Mouse (Mus musculus): ENCODE data around the gene Wdr82. TPM values are rescaled to one million over a fixed set of nuclear protein-coding genes. Genes with fewer than 3 reads are reported as not detected.
A peak's percentile ranks its signal among the peaks of the same experiment; 100 is the strongest.
"Not testable (repeated sequence)": the region's sequence is repeated elsewhere in the genome, so short reads cannot be mapped to it uniquely, and the experiment has no call there.

Wdr82 gene
- total RNA-seq, 1 experiment from 2014 or later, result 82.8 TPM

DNA sequence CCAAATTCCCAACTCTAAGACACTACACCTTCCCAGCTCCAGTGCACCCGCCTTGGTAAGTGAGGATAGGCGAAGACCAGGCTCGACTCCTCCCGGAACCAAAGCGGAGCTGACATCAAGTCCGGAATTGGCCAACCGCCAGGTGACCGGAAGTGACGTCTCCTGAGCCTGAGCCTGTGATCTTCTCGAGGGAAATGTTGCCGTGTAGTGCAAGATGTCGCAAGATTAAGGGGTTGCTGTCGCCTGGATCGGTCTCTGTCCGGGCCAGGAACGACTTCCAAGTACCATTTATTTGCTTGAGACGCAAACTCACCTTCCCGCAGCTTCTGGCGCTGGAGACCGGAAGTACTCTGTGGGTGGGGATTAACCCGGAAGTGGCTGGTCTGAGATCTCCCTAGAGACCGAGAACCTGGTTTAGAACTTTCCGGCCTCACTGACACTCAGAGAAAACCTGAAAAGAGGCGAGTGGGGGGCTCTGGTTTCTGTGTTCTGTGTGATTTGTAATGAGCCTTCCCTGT, 10.9 kb upstream of the Wdr82 start:
- ATAC-seq (replicated peaks; ENCODE audit: low read depth, poor library complexity, severe bottlenecking), result peak; percentile 77

DNA sequence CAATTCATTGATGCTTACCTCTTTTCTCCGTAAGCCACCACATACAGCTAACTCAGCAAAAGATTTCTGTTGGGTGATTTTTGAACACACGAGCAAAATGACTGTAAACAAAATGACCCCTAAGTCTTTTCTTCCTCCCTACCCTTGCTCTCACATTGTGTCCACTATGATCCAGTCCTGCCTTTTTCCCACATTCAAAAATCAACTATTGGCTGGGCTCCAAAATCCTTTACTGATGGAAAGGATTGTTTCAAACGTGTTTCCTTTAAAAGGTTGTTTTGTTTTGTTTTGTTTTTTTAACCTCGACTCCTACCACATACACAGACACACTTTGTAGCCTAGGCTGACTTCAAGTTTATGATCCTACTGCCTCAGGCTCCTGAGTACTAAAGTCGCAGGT, 10.3 kb upstream of the Wdr82 start:
- no peak for ATAC-seq (replicated peaks; ENCODE audit: low read depth, poor library complexity, severe bottlenecking)

GRCm38 (mm10) chr9:106166709-106167108, 4.0 kb upstream of the Wdr82 start:
- ATAC-seq (replicated peaks; ENCODE audit: low read depth, poor library complexity, severe bottlenecking), result no peak

GRCm38 (mm10) chr9:106167241-106167640, 3.5 kb upstream of the Wdr82 start:
- no peak for ATAC-seq (replicated peaks; ENCODE audit: low read depth, poor library complexity, severe bottlenecking)

DNA sequence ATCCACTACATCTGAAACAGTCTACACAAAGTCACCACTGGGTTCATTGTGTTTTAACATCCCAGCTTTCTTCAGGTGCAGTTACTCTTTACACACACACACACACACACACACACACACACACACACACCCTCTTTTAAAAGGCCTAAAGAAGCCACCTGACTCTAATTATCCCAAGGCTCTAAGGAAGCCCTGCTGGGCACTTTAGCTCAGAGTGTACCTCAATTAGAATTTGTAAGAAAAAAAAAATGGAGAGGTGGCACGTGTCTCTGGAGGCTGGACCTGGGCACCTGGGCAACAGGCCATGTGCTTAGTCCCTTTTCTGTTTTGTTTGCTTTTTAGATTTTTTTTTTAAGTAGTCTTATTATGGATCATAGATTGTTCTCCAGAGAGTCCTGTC, 3.0 kb upstream of the Wdr82 start:
- ATAC-seq (replicated peaks; ENCODE audit: low read depth, poor library complexity, severe bottlenecking), result no peak

DNA sequence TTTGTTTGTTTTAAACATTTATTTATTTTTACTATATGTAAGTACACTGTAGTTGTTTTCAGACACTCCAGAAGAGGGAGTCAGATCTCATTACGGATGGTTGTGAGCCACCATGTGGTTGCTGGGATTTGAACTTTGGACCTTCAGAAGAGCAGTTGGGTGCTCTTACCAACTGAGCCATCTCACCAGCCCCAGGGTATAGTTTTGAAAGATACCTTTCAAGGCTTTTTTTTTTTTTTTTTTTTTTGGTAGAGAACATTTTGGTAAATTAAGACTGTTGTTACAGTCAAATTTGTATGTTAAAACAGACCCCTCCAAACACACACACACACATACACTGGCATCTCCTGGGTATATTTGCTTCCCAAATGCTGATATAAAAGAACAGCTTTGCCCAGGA, 1.7 kb upstream of the Wdr82 start:
- not testable (repeated sequence) for ATAC-seq (replicated peaks; ENCODE audit: low read depth, poor library complexity, severe bottlenecking)

DNA sequence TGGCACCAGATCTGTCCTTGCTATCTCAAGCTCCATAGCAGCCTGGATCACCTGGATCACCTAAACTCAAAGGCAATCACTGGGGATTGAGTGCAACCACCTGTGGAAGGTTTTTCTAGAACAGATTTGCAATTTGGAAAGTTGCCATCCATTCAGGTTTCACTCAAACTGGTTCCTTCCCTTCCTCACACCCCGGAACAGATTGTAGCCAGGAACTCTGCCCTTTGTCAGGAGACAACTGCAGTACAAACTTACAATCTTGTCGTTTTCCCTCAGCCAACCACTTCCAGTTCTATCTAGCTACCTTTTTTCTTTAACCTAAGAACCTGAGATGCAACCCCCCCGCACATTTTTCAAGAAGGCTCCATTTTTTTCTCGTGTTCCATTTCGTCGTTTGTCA, 811 bp upstream of the Wdr82 start:
- ATAC-seq (replicated peaks; ENCODE audit: low read depth, poor library complexity, severe bottlenecking), result no peak

DNA sequence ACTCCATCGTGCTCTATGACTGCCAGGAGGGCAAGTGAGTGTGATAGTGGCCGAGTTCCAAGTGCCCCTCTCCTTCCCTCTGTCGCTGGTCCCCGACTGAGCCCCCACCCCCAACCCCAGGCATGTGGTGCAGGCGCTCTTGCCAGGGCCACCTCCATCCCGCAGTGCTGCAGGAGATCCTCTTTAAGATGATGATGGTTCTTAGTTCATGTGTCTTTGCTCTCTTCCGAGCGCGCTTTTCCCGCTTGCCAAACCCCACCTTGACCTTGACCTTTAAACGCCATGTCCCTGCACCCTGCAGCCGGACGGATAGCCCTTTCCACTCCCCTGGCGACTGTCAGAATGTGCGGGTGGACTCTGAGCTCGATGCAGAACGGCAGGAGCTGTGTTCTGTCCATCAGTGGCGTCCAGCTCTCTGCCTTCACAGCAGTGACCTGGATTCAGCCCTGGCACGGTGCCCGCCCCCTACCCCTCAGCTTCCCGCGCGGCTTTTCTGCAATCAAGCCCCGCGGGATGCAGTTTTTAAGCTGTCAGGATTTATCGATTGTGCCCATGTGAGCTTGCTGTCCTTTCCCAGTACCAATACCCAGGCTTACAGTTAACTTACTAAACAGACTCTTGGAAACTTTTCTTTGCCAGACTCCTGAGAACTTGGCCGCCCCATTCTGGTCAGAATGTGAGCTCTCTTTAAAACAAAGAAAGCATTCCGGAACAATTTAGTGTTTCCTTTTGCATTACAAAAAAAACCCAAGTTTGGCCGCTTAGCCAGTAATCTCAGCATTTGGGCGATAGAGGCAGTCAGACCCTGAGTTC, 824 bp downstream of the Wdr82 start:
- ATAC-seq (replicated peaks; ENCODE audit: low read depth, poor library complexity, severe bottlenecking), result peak; percentile 34

GRCm38 (mm10) chr9:106172527-106172926, 1.8 kb downstream of the Wdr82 start:
- no peak for ATAC-seq (replicated peaks; ENCODE audit: low read depth, poor library complexity, severe bottlenecking)

DNA sequence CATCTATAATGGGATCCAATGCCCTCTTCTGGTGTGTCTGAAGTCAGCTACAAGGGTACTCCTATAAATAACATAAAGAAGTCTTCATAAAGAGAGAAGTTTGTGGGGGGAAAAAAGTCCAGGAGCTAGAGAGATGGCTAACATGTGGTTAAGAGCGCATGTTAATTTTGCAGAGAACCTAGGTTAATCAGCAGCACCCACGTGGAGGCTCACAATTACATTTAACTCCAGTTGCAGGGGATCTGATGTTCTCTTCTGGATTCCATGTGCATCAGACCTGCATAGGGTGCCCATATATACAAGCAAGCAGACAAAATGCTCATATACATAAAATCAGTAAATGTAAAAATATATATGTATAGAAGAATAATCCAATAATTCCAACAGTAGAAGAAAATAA, 2.6 kb downstream of the Wdr82 start:
- no peak for ATAC-seq (replicated peaks; ENCODE audit: low read depth, poor library complexity, severe bottlenecking)

GRCm38 (mm10) chr9:106175552-106176200, 4.9 kb downstream of the Wdr82 start:
- ATAC-seq (replicated peaks; ENCODE audit: low read depth, poor library complexity, severe bottlenecking), result no peak

GRCm38 (mm10) chr9:106176769-106177168, 6.0 kb downstream of the Wdr82 start:
- ATAC-seq (replicated peaks; ENCODE audit: low read depth, poor library complexity, severe bottlenecking), result no peak

DNA sequence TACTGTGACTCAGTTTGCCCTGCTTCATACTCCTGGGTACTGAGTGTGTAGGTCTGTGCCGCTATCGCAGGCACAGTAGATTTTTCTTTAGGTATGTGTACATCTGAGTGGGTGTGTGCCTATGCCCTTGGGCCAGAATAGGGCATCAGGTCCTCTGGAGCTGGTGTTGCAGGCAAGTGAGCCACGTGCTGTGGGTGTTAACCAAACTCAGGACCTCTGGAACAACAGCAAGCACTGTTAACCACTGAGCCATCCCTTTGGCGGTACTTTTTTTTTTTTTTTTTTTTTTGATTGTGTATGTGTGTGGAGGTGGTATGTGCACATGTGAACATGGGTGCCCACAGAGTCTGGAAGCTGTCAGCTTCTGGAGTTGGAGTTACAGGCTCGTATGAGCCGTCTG, 7.1 kb downstream of the Wdr82 start:
- ATAC-seq (replicated peaks; ENCODE audit: low read depth, poor library complexity, severe bottlenecking), result no peak

GRCm38 (mm10) chr9:106179454-106179853, 8.7 kb downstream of the Wdr82 start:
- ATAC-seq (replicated peaks; ENCODE audit: low read depth, poor library complexity, severe bottlenecking), result no peak

DNA sequence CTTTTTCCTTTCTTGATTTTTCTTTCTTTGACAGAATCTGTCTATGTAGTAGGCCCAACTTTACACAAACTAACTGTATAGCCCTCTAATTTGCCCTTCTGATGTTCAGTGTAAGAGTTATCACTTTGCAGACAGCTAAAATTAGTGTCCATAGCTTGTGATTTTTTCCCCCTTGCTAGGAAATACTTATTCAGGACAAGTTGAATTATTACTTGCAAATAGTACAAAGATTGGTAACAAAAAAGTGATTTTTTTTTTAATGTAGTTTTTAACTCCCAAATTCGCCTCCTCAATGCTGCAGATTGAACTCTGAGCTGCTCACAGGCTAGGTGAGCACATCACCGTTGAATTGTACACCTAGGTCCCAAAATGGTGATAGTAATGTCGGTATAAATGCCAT, 9.2 kb downstream of the Wdr82 start:
- ATAC-seq (replicated peaks; ENCODE audit: low read depth, poor library complexity, severe bottlenecking), result no peak

DNA sequence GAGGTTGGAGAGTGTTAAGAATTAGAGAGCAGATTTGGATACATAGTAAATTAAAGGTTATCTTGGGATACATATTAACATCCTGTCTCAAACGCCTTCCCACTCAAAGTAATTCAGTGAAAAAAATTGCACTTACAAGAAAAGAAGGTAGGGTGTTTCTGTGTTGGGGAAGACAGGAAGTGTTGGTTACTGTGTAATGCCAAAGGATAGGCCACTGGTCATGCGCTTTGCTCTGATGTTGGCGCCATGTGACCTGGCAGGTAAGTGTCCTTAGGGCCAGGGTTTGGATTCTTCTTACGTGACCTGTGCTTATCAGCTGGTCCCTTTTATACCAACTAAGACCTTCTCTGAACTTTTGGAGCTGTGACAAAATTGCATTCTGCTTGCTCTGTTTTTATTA, 11.4 kb downstream of the Wdr82 start:
- no peak for ATAC-seq (replicated peaks; ENCODE audit: low read depth, poor library complexity, severe bottlenecking)

DNA sequence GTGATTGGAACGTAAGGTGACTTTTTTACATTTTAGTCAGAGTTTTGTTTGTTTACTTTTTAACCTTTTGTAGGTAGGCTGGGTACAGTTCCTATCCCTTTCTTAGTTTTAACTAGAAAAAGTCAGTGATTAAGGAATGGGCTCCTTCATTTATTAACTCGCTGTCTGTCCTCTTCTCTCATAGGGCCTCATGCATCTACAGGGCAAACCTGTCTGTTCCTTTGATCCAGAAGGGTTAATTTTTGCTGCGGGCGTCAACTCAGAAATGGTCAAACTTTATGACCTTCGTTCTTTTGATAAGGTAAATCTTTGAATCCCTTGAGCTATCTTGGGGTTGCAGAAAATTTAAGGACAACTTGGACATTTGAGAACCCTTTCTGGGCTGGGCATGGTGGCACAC, 13.3 kb downstream of the Wdr82 start:
- ATAC-seq (replicated peaks; ENCODE audit: low read depth, poor library complexity, severe bottlenecking), result no peak

DNA sequence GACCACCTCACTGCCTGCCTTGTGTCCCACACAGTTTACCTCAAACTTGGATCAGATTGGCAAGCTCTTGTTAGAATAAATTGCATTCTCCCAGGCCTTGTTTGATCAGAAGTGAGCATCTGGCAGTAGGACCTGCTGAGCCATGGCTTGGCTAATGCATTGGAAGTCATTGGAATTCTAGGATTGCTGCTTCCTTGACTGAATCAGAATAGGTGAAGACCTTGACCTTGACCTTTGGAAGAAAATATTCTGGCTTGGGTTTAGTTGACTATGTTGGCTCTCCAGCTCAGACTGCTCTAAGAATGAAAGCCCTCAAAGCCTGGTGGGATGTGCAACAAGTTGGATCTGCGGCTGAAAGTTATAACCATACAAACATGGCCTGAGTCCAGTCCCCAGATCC, 20.6 kb downstream of the Wdr82 start:
- ATAC-seq (replicated peaks; ENCODE audit: low read depth, poor library complexity, severe bottlenecking), result no peak

DNA sequence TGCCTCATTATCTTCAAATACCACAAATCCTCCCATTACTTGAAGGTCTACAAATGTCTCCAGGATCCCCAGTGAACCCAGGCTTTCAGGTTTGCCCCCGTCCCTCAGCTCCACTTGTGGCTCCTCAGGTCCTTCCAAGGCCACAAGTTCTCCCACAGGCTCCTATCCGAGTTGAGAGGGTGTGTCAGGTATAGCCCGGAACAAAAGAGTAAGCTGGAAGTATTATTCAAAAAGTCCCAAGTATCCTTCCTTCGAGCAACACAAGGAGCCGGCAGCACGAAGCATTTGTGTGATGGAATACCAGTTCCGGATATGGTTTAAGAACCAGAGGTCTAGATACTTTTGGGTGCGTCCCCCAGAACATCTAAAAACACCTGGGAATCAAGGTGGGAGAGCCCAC, 21.3 kb downstream of the Wdr82 start:
- no peak for ATAC-seq (replicated peaks; ENCODE audit: low read depth, poor library complexity, severe bottlenecking)

GRCm38 (mm10) chr9:106192998-106193397, 22.3 kb downstream of the Wdr82 start:
- ATAC-seq (replicated peaks; ENCODE audit: low read depth, poor library complexity, severe bottlenecking), result peak; percentile 92

- ATAC-seq (replicated peaks; ENCODE audit: low read depth, poor library complexity, severe bottlenecking), result no peak
Observed at GRCm38 (mm10) chr9:106193930-106194807, 23.4 kb downstream of the Wdr82 start.

All from common myeloid progenitor, adult 5-6 weeks (primary cell).